Comparison of ENCODE assay signal across 7 mouse cellular contexts in genomic region chr7:130681798-130682197, GRCm38 (mm10).
DNase-seq lines count a peak whose midpoint lies in the region; ATAC-seq lines count a peak whose summit lies in the region.

No protein-coding gene starts in this region.

- H3K4me2 ChIP-seq in heart, embryonic 14.5 days (ENCODE audit: low read length), result 0 out of 2 replicates have a peak overlapping the region, but pooled peaks have one; percentile 9
- no peak overlapping the region for H3K4me2 ChIP-seq in intestine, embryonic 15.5 days (replicated peaks)

- H3K4me3 ChIP-seq in heart, embryonic 14.5 days (ENCODE audit: control insufficient read depth in 1 of 2, insufficient read depth in 1 of 2, low read depth in 1 of 2, low read length in 2 of 2), result no peak overlapping the region
- no peak overlapping the region for H3K4me3 ChIP-seq in intestine, embryonic 15.5 days (replicated peaks)

- WGBS in heart, embryonic 14.5 days, result 12% methylated on average over 4 of the region's 4 CpGs
- 63% methylated on average over 4 of the region's 4 CpGs for WGBS in intestine, embryonic 15.5 days

- peak overlapping the region; percentile 61 to 77 for H3K27ac ChIP-seq in heart, embryonic 14.5 days (replicated peaks in 1 of 2; ENCODE audit: control insufficient read depth in 1 of 2, insufficient read depth in 1 of 2, low read depth in 2 of 2, low read length in 2 of 2)
- no peak overlapping the region for H3K27ac ChIP-seq in intestine, embryonic 15.5 days

- no peaks in the 10 kb centered on the region for H3K9me3 ChIP-seq in heart, embryonic 14.5 days (ENCODE audit: control insufficient read depth, low read length)
- no peaks in the 10 kb centered on the region for H3K9me3 ChIP-seq in intestine, embryonic 15.5 days

- ATAC-seq in heart, embryonic 14.5 days (ENCODE audit: insufficient number of reproducible peaks, insufficient read depth, low FRiP score, low read depth), result peak; percentile 75
- no peak for ATAC-seq in activated CD4-positive, CD25-positive, alpha-beta regulatory T cell, adult 4 months
- ATAC-seq in intestine, embryonic 15.5 days, result no peak

- H3K36me3 ChIP-seq in heart, embryonic 14.5 days (ENCODE audit: control insufficient read depth, insufficient read depth, low read length), result peaks cover 20% of the 10 kb centered on the region; the same call in 1 of the 2 replicates
- no peaks in the 10 kb centered on the region for H3K36me3 ChIP-seq in intestine, embryonic 15.5 days

- H3K4me1 ChIP-seq in heart, embryonic 14.5 days (ENCODE audit: control insufficient read depth in 2 of 2, insufficient read depth in 2 of 2, low read length in 2 of 2), result peaks cover 11 to 38% of the 10 kb centered on the region in 2 experiments
- H3K4me1 ChIP-seq in intestine, embryonic 15.5 days (replicated peaks), result peaks cover 5% of the 10 kb centered on the region; the same call in 1 of the 2 replicates

- peak; percentile 47 for DNase-seq in ovary, postnatal 36 days (ENCODE audit: low spot score)
- DNase-seq in ovary, postnatal 14 days (ENCODE audit: low spot score), result no peak
- DNase-seq in cerebellum, postnatal 14 days, result peak; percentile 81 to 88
- DNase-seq in left cerebral cortex, adult 18-20 months (ENCODE audit: low spot score in 2 of 2), result peak; percentile 91 to 92

- H3K9ac ChIP-seq in heart, embryonic 14.5 days (ENCODE audit: low read length), result no peak overlapping the region; the same call in 1 of the 2 replicates
- no peak overlapping the region for H3K9ac ChIP-seq in intestine, embryonic 15.5 days

- H3K27me3 ChIP-seq in heart, embryonic 14.5 days (ENCODE audit: control insufficient read depth, insufficient read depth, low read length), result no peaks in the 10 kb centered on the region
- no peaks in the 10 kb centered on the region for H3K27me3 ChIP-seq in intestine, embryonic 15.5 days (replicated peaks)
